Mouse (Mus musculus) stomach, embryonic 14.5 days (tissue): ENCODE results near the gene Trdmt1. TPM values are rescaled to one million over a fixed set of nuclear protein-coding genes. Genes with fewer than 3 reads are reported as not detected.

ENCODE experiments used
- ATAC-seq: fragments of 200-750 bp; cut with Nextera tagmentation; 2 replicates; pipeline ENCODE4 v1.8.0; 2017; ENCODE audit warnings: low read depth, moderate TSS enrichment; ENCODE audit not compliant: insufficient number of reproducible peaks, insufficient read depth, low FRiP score
- H3K27ac ChIP-seq: fragments of 300-500 bp; sonication (generic); 2 replicates; pipeline ENCODE4 v1.5.1; 2014; ENCODE audit warnings: mild to moderate bottlenecking, low read length, moderate library complexity, mixed read lengths
- H3K27me3 ChIP-seq: fragments of 300-500 bp; sonication (generic); 2 replicates; pipeline ENCODE4 v1.6.1; 2014; ENCODE audit warnings: low read length, control low read depth, mixed read lengths; ENCODE audit not compliant: control insufficient read depth, insufficient read depth
- H3K36me3 ChIP-seq: fragments of 300-500 bp; sonication (generic); 2 replicates; pipeline ENCODE4 v1.6.1; 2014; ENCODE audit warnings: mild to moderate bottlenecking, control low read depth, low read length, moderate library complexity, mixed read lengths; ENCODE audit not compliant: control insufficient read depth, insufficient read depth
- H3K4me1 ChIP-seq: fragments of 300-500 bp; sonication (generic); 2 replicates; pipeline ENCODE4 v1.6.1; 2014; ENCODE audit warnings: low read length, control low read depth, mixed read lengths; ENCODE audit not compliant: control insufficient read depth, insufficient read depth
- H3K4me2 ChIP-seq: fragments of 300-500 bp; sonication (generic); replicated peaks from 2 replicates; pipeline ENCODE4 v1.6.1; 2014; ENCODE audit warnings: low read depth, low read length, control low read depth
- H3K4me3 ChIP-seq: fragments of 300-500 bp; sonication (generic); 2 replicates; pipeline ENCODE4 v1.5.1; 2014; ENCODE audit warnings: low read depth, low read length, control low read depth
- H3K9ac ChIP-seq: fragments of 300-500 bp; sonication (generic); replicated peaks from 2 replicates; pipeline ENCODE4 v1.6.1; 2014; ENCODE audit warnings: low read depth, mild to moderate bottlenecking, control low read depth, low read length, moderate library complexity, mixed read lengths
- H3K9me3 ChIP-seq: fragments of 300-500 bp; sonication (generic); 2 replicates; pipeline ENCODE4 v1.6.1; 2016; ENCODE audit warnings: low read depth, low read length, control low read depth; ENCODE audit not compliant: control insufficient read depth
- WGBS: fragments of 180-500 bp; shearing (Covaris S2); extraction: QIAGEN DNeasy Blood & Tissue Kit; methylation state at CpG from one replicate; pipeline ENCODE4 v1.1.7; 2014; 5-methylcytosine and 5-hydroxymethylcytosine counted together
- polyA plus RNA-seq: library from polyadenylated mRNA; unstranded; fragments of >200 nt; fragmentation: Nextera tagmentation; extraction: Ambion mirVana; gene quantifications from 2 replicates; pipeline ENCODE4 v1.2.1, GENCODE M21; 2014

Gene Trdmt1
- polyA plus RNA-seq, 1 experiment from 2014 or later: 13.4 TPM

DNA sequence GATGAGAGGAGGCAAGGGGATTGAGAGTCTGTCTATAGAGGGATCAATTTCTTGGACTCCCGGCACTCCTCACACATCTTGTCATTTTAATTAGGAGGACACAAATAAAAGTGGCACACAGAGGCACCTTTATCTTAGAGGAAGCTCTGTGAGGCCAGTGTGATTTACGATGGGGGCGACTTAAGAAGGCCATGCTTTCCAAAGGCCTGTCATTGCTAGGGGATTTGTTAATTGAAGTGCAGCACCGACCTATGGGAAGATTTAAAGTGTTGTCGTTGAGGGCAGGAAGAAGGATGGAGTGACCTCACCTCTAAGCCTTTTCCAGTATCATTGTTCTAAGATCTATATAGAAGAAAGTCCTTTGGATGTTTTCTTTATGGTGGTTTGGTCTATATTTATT, 42.9 kb downstream of the Trdmt1 start:
- 20% methylated on average over 5 of the region's 5 CpGs for WGBS
- Histone ChIP-seq H3K27me3 (no peaks in the 10 kb centered on the region), H3K9ac (no peak overlapping the region), H3K36me3 (no peaks in the 10 kb centered on the region), H3K4me2 (no peak overlapping the region), H3K4me3 (no peak overlapping the region), H3K4me1 (no peaks in the 10 kb centered on the region), H3K27ac (no peak overlapping the region), H3K9me3 (no peaks in the 10 kb centered on the region)
- ATAC-seq: no peak

DNA sequence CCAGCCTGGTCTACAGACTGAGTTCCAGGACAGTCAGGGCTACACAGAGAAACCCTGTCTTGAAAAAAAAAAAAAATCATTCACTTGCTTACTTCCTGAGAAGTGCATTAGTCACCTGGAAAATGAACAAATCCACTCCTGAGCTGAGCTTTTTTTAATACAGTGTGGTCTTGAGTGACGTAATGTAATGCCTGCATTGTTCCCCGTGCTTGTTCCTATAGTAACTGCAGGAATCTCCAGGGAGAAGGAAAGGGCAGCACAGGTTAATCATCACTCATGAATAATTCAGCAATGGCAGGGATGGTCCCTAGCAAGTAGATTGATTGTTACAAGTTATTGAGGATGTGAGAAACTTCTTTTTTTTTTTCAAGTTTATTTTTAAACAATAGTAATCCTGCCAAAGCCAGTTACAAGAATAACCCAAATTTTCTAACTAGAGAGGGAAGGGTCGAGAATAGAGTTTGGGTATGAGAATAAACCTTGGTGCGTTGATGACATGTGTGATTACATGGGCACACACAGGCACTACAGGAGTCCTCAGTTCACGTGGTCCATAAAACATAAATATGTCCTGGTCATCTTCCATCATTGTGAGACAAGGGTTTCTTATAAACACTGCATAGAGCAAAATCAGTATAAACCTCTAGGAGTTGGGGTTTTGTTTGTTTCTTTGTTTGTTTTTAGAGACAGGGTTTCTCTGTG, 44.0 kb downstream of the Trdmt1 start:
- Histone ChIP-seq H3K4me3 (no peak overlapping the region), H3K9ac (no peak overlapping the region), H3K36me3 (no peaks in the 10 kb centered on the region), H3K27ac (no peak overlapping the region), H3K9me3 (no peaks in the 10 kb centered on the region), H3K4me2 (no peak overlapping the region), H3K4me1 (no peaks in the 10 kb centered on the region), H3K27me3 (no peaks in the 10 kb centered on the region)
- no peak for ATAC-seq
- 58% methylated on average over 5 of the region's 5 CpGs for WGBS

- H3K27me3 ChIP-seq: no peaks in the 10 kb centered on the region
- H3K9ac ChIP-seq: no peak overlapping the region
- ATAC-seq: no peak
Observed at GRCm38 (mm10) chr2:13499196-13499595, 45.3 kb downstream of the Trdmt1 start.

DNA sequence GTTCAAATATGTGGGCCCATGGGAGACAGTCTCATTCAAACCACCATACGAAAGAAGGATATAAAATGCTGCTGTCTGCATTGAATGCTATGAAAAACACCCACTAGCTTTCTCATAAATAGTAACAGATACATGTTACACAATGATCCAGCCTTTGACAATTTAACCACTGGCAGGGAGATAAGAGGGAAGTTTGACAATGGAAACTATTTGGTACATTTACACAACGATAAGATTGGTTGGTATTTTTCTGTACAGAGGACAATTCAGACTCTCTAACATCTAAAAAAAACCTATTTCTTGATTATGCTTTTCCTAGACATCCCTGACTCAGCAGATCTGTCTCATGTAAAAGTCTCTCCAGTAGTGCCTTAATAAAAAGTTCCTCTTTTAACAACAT, 48.4 kb downstream of the Trdmt1 start:
- 68% methylated on average over 2 of the region's 2 CpGs for WGBS
- no peak for ATAC-seq
- Histone ChIP-seq H3K4me1 (no peaks in the 10 kb centered on the region), H3K27me3 (no peaks in the 10 kb centered on the region), H3K27ac (no peak overlapping the region), H3K4me2 (no peak overlapping the region), H3K9me3 (no peaks in the 10 kb centered on the region), H3K9ac (no peak overlapping the region), H3K36me3 (no peaks in the 10 kb centered on the region), H3K4me3 (no peak overlapping the region)

More at GRCm38 (mm10) chr2:13499196-13499595, 45.3 kb downstream of the Trdmt1 start:
- Histone ChIP-seq H3K4me1 (no peaks in the 10 kb centered on the region), H3K9me3 (no peaks in the 10 kb centered on the region), H3K4me3 (no peak overlapping the region), H3K36me3 (no peaks in the 10 kb centered on the region), H3K27ac (no peak overlapping the region), H3K4me2 (no peak overlapping the region)
- 73% methylated on average over 7 of the region's 7 CpGs for WGBS

GRCm38 (mm10) chr2:13492927-13493326, 51.5 kb downstream of the Trdmt1 start:
- Histone ChIP-seq H3K4me1 (no peaks in the 10 kb centered on the region), H3K4me3 (no peak overlapping the region), H3K27ac (no peak overlapping the region), H3K9me3 (no peaks in the 10 kb centered on the region), H3K27me3 (no peaks in the 10 kb centered on the region), H3K4me2 (no peak overlapping the region), H3K36me3 (no peaks in the 10 kb centered on the region), H3K9ac (no peak overlapping the region)
- ATAC-seq: no peak
- 90% methylated on average over 4 of the region's 4 CpGs for WGBS

- Histone ChIP-seq H3K9me3 (no peaks in the 10 kb centered on the region), H3K27ac (no peak within 1 kb of the TSS), H3K4me1 (no peaks in the 10 kb centered on the region), H3K4me3 (no peak within 1 kb of the TSS), H3K36me3 (no peaks in the 10 kb centered on the region), H3K9ac (no peak within 1 kb of the TSS), H3K27me3 (no peaks in the 10 kb centered on the region), H3K4me2 (no peak within 1 kb of the TSS)
- 45% methylated on average over 8 of the region's 8 CpGs for WGBS
- ATAC-seq: no peak
Observed at GRCm38 (mm10) chr2:13491734-13492133, 52.7 kb downstream of the Trdmt1 start, which contains the start of gene Cubn. Cubn (minus strand) TSS chr2:13491813.

GRCm38 (mm10) chr2:13490480-13490879, 54.0 kb downstream of the Trdmt1 start:
- H3K4me2 ChIP-seq: no peak overlapping the region

GRCm38 (mm10) chr2:13486470-13486869, 58.0 kb downstream of the Trdmt1 start:
- Histone ChIP-seq H3K4me3 (no peak overlapping the region), H3K4me1 (no peaks in the 10 kb centered on the region), H3K27ac (no peak overlapping the region), H3K9ac (no peak overlapping the region), H3K9me3 (no peaks in the 10 kb centered on the region), H3K36me3 (no peaks in the 10 kb centered on the region), H3K27me3 (no peaks in the 10 kb centered on the region), H3K4me2 (no peak overlapping the region)
- ATAC-seq: peak; percentile 58; the same call in 1 of the 2 replicates
- 73% methylated on average over 8 of the region's 8 CpGs for WGBS

More at GRCm38 (mm10) chr2:13490480-13490879, 54.0 kb downstream of the Trdmt1 start:
- Histone ChIP-seq H3K9ac (no peak overlapping the region), H3K4me3 (no peak overlapping the region), H3K27me3 (no peaks in the 10 kb centered on the region), H3K4me1 (no peaks in the 10 kb centered on the region), H3K9me3 (no peaks in the 10 kb centered on the region), H3K27ac (no peak overlapping the region), H3K36me3 (no peaks in the 10 kb centered on the region)
- no peak for ATAC-seq
- WGBS: 82% methylated on average over 2 of the region's 2 CpGs

DNA sequence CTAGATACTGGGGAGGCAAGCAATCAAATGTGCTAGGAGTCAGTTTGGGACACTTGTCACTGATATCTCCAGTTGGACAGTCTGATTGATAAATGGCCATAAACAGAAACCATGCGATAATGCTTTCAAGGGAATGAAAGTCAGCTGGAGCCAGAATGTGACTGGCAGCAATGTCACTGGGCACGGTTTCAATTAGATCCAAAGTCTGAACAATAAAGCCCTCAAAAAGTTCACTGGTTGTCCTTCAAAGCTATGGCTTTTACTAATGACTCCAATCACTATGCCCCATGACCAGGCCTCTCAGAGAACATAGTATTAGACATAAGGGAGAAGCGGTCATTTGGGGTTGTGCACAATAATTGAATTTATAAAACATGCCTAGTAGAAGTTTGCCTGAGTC, 59.9 kb downstream of the Trdmt1 start:
- Histone ChIP-seq H3K9me3 (no peaks in the 10 kb centered on the region), H3K27ac (no peak overlapping the region), H3K4me3 (no peak overlapping the region), H3K4me2 (no peak overlapping the region), H3K36me3 (no peaks in the 10 kb centered on the region), H3K4me1 (no peaks in the 10 kb centered on the region), H3K9ac (no peak overlapping the region), H3K27me3 (no peaks in the 10 kb centered on the region)
- 74% methylated on average over 3 of the region's 3 CpGs for WGBS
- no peak for ATAC-seq
